Mouse (Mus musculus): Measurements from ENCODE around the gene Klhdc10.

- TF ChIP-seq GATA1 (IDR thresholded peaks at IDR 0.05; ENCODE audit: borderline replicate concordance, low read length) (no peak), FLI1 (IDR thresholded peaks at IDR 0.05; ENCODE audit: low read length) (no peak)
These were observed 60.2 kb downstream of the Klhdc10 start for GRCm38 (mm10) chr6:30461755-30462344.
